Mouse (Mus musculus): ENCODE measurements around the gene Scg3. TPM values are rescaled to one million over a fixed set of nuclear protein-coding genes. Genes with fewer than 3 reads are reported as not detected.
"Not testable (repeated sequence)": the region's sequence is repeated elsewhere in the genome, so short reads cannot be mapped to it uniquely, and the experiment has no call there.

The Scg3 gene
- polyA plus RNA-seq (2012; rRNA removed) = 1.5 and 3.9 TPM in 2 replicates

- 13% methylated on average over 42 of the region's 42 CpGs for WGBS
- DNase-seq (ENCODE audit: low read depth, low spot score) = no peak
Observed at GRCm38 (mm10) chr9:75683426-75684191, at the start of gene Scg3. TSS of gene Scg3 (minus strand) at chr9:75684056.

- 44% methylated on average over 11 of the region's 11 CpGs for WGBS
- peak; percentile 7 for DNase-seq (ENCODE audit: low read depth, low spot score)
Observed at GRCm38 (mm10) chr9:75719952-75720687, 36.3 kb upstream of the Scg3 start.

GRCm38 (mm10) chr9:75719481-75719880 lies 35.6 kb upstream of the Scg3 start:
- 61% methylated on average over 3 of the region's 3 CpGs for WGBS
- no peak for DNase-seq (ENCODE audit: low read depth, low spot score)

- 72% methylated on average over 3 of the region's 3 CpGs for WGBS
- no peak for DNase-seq (ENCODE audit: low read depth, low spot score)
Observed at GRCm38 (mm10) chr9:75684772-75685171, 916 bp upstream of the Scg3 start.

- WGBS = 71% methylated on average over 4 of the region's 4 CpGs
- no peak for DNase-seq (ENCODE audit: low read depth, low spot score)
Observed at GRCm38 (mm10) chr9:75684292-75684691, 436 bp upstream of the Scg3 start.

- WGBS = 84% methylated on average over 5 of the region's 5 CpGs
- no peak for DNase-seq (ENCODE audit: low read depth, low spot score)
Observed at GRCm38 (mm10) chr9:75680606-75681005, 3.2 kb downstream of the Scg3 start.

GRCm38 (mm10) chr9:75679629-75680028 lies 4.2 kb downstream of the Scg3 start:
- 64% methylated on average over 4 of the region's 4 CpGs for WGBS
- no peak for DNase-seq (ENCODE audit: low read depth, low spot score)

- 84% methylated on average over 7 of the region's 7 CpGs for WGBS
- no peak for DNase-seq (ENCODE audit: low read depth, low spot score)
Observed at GRCm38 (mm10) chr9:75678341-75678740, 5.5 kb downstream of the Scg3 start.

- 66% methylated on average over 7 of the region's 7 CpGs for whole genome bisulfite sequencing
- DNase-seq (ENCODE audit: low read depth, low spot score) = no peak
Observed at GRCm38 (mm10) chr9:75676226-75676625, 7.6 kb downstream of the Scg3 start.

GRCm38 (mm10) chr9:75672769-75673168 lies 11.1 kb downstream of the Scg3 start:
- 76% methylated on average over 6 of the region's 6 CpGs for WGBS
- DNase-seq (ENCODE audit: low read depth, low spot score) = no peak

GRCm38 (mm10) chr9:75666612-75667011 lies 17.2 kb downstream of the Scg3 start:
- no peak for DNase-seq (ENCODE audit: low read depth, low spot score)
- 54% methylated on average over 5 of the region's 5 CpGs for WGBS

- no peak for DNase-seq (ENCODE audit: low read depth, low spot score)
- WGBS = 67% methylated on average over 6 of the region's 6 CpGs
Observed at GRCm38 (mm10) chr9:75665364-75665763, 18.5 kb downstream of the Scg3 start.

- WGBS = 84% methylated on average over 8 of the region's 8 CpGs
- DNase-seq (ENCODE audit: low read depth, low spot score) = no peak
Observed at GRCm38 (mm10) chr9:75660917-75661316, 22.9 kb downstream of the Scg3 start.

GRCm38 (mm10) chr9:75656456-75656855 lies 27.4 kb downstream of the Scg3 start:
- 77% methylated on average over 3 of the region's 3 CpGs for WGBS
- DNase-seq (ENCODE audit: low read depth, low spot score) = not testable (repeated sequence)

- no peak for DNase-seq (ENCODE audit: low read depth, low spot score)
- 41% methylated on average over 12 of the region's 12 CpGs for WGBS
Observed at GRCm38 (mm10) chr9:75653981-75654911, 29.6 kb downstream of the Scg3 start.

- no peak for DNase-seq (ENCODE audit: low read depth, low spot score)
- 21% methylated on average over 3 of the region's 3 CpGs for WGBS
Observed at GRCm38 (mm10) chr9:75645405-75645804, 38.5 kb downstream of the Scg3 start.

- 84% methylated on average over 4 of the region's 4 CpGs for WGBS
- no peak for DNase-seq (ENCODE audit: low read depth, low spot score)
Observed at GRCm38 (mm10) chr9:75634226-75634625, 49.6 kb downstream of the Scg3 start.

- no peak for DNase-seq (ENCODE audit: low read depth, low spot score)
- WGBS = 40% methylated on average over 8 of the region's 8 CpGs
Observed at GRCm38 (mm10) chr9:75633603-75634002, 50.3 kb downstream of the Scg3 start.

GRCm38 (mm10) chr9:75632902-75633301 lies 51.0 kb downstream of the Scg3 start:
- 73% methylated on average over 1 of the region's 1 CpGs for WGBS
- no peak for DNase-seq (ENCODE audit: low read depth, low spot score)

GRCm38 (mm10) chr9:75632111-75632510 lies 51.7 kb downstream of the Scg3 start:
- no peak for DNase-seq (ENCODE audit: low read depth, low spot score)
- WGBS = 73% methylated on average over 10 of the region's 10 CpGs

Measured in large intestine, adult 2 months (tissue).